Mouse (Mus musculus): ENCODE measurements at regions not wholly inside any gene's neighbourhood (a gene's known extent, or its start where the extent isn't known, plus 50 kb on each side); places are given as distances from the start of the nearest gene placed in this dataset.

DNA sequence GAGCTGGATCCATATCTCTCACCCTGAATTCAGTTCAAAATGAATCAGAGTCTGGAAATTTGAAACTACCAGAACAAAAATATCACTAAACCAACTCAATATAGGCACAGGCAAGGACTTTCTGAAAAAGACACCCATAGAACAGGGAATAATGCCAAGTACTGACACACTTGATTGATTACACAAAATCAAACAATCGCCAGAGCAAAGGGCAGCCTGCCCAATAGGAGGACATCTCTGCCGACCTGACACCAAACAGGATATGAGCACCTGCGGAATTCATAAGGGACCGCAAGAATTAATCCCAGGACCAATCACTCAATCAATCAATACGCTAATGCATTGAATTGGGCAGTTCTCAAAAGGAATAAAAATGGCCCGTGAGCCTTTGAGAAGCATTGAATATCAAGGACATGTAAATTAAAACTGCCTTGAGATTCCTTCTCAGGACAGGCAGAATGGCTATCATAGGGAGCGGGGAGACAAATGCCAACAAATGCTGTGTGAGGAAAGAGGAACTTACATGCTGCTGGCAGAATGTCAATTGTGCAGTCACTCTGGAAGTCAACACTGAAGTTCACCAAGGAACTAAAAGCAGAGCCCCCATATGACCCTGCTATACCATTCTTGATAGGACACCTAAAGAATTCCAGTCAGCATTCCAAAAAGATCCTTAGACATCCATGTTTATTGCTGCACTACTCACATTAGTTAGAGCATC is 102.2 kb downstream of the Erv3 start:
- TF ChIP-seq POLR2A (IDR thresholded peaks at IDR 0.05; ENCODE audit: low read depth, low read length), result no peak
- no peak for TF ChIP-seq CTCF (conservative IDR thresholded peaks at IDR 0.05; ENCODE audit: insufficient read depth, insufficient read length, low read depth, low read length)
